20 mouse cellular contexts compared by ENCODE assay signal in genomic region chr13:34673354-34673753, GRCm38 (mm10). TPM values are rescaled to one million over a fixed set of nuclear protein-coding genes. Genes with fewer than 3 reads are reported as not detected.
DNase-seq lines count a peak whose midpoint lies in the region; ATAC-seq lines count a peak whose summit lies in the region.
"Had no signal": no experiment of that assay in that cellular context is flagged by ENCODE, and none has a peak within 500 bp of the region (broad histone marks: within the 10 kb centered on the region; RNA-seq: fewer than 3 reads in every experiment).

No protein-coding gene starts in this region.

- no peak overlapping the region for H3K9ac ChIP-seq in lung, embryonic 16.5 days (ENCODE audit: low read length)
- H3K9ac ChIP-seq: forebrain, embryonic 13.5 days; forebrain, postnatal 0 days; hindbrain, embryonic 13.5 days had no signal

- no peaks in the 10 kb centered on the region for H3K9me3 ChIP-seq in heart, embryonic 10.5 days
- H3K9me3 ChIP-seq in lung, embryonic 16.5 days (ENCODE audit: control insufficient read depth, low read length): no peaks in the 10 kb centered on the region
- H3K9me3 ChIP-seq: forebrain, embryonic 13.5 days; hindbrain, embryonic 13.5 days had no signal

- DNase-seq in heart, adult 11 months: peak; percentile 57
- DNase-seq in heart, embryonic 10.5 days (ENCODE audit: low spot score): no peak
- DNase-seq in lung, postnatal 25 days (ENCODE audit: low spot score): peak; percentile 75
- no peak for DNase-seq in layer of hippocampus, adult 9-10 months (ENCODE audit: low spot score)
- no peak for DNase-seq in frontal cortex, postnatal 36 days (ENCODE audit: low spot score in 2 of 2)
- DNase-seq: adrenal gland, adult 8-10 months; adrenal gland, postnatal 25 days; cerebellum, adult 11-12 months; cerebellum, adult 8-10 months; cerebellum, postnatal 14 days; forebrain, postnatal 0 days; gastrocnemius, postnatal 25 days; heart, adult 2 months had no signal

- ATAC-seq in lung, embryonic 16.5 days (ENCODE audit: low read depth): peak; percentile 83
- ATAC-seq: activated CD4-positive, CD25-positive, alpha-beta regulatory T cell, adult 4 months; forebrain, embryonic 13.5 days; forebrain, postnatal 0 days; hindbrain, embryonic 16.5 days had no signal

- H3K4me3 ChIP-seq in heart, embryonic 10.5 days: no peak overlapping the region
- no peak overlapping the region for H3K4me3 ChIP-seq in lung, embryonic 16.5 days (ENCODE audit: low read length)
- H3K4me3 ChIP-seq: forebrain, embryonic 10.5 days; forebrain, embryonic 13.5 days; heart, adult 2 months; hindbrain, embryonic 13.5 days had no signal

- 85% methylated on average over 5 of the region's 5 CpGs for WGBS in heart, embryonic 10.5 days
- 60% methylated on average over 5 of the region's 5 CpGs for WGBS in lung, embryonic 16.5 days

- no peak overlapping the region for H3K27ac ChIP-seq in heart, embryonic 10.5 days
- H3K27ac ChIP-seq in lung, embryonic 16.5 days (ENCODE audit: low read length): no peak overlapping the region
- H3K27ac ChIP-seq: forebrain, embryonic 10.5 days; forebrain, embryonic 13.5 days; heart, adult 2 months; hindbrain, embryonic 13.5 days had no signal

- H3K4me1 ChIP-seq in heart, embryonic 10.5 days: no peaks in the 10 kb centered on the region
- H3K4me1 ChIP-seq in lung, embryonic 16.5 days (replicated peaks; ENCODE audit: control insufficient read depth, insufficient read depth, low read length): 0 out of 2 replicates have a peak, but pooled peaks cover 2% of the 10 kb centered on the region

- H3K27me3 ChIP-seq in heart, embryonic 10.5 days (ENCODE audit: insufficient read depth, poor library complexity, severe bottlenecking): no peaks in the 10 kb centered on the region
- no peaks in the 10 kb centered on the region for H3K27me3 ChIP-seq in lung, embryonic 16.5 days (ENCODE audit: control insufficient read depth, insufficient read depth, low read depth, low read length)
- H3K27me3 ChIP-seq: hindbrain, embryonic 13.5 days had no signal

- no peaks in the 10 kb centered on the region for H3K36me3 ChIP-seq in heart, embryonic 10.5 days
- H3K36me3 ChIP-seq in lung, embryonic 16.5 days (ENCODE audit: control insufficient read depth, insufficient read depth, low read length): no peaks in the 10 kb centered on the region
- H3K36me3 ChIP-seq: forebrain, embryonic 10.5 days; hindbrain, embryonic 13.5 days had no signal

- no peak overlapping the region for H3K4me2 ChIP-seq in lung, embryonic 16.5 days (ENCODE audit: low read depth, low read length)
- H3K4me2 ChIP-seq: forebrain, embryonic 13.5 days; heart, embryonic 11.5 days; hindbrain, embryonic 13.5 days had no signal

RNA-seq across cellular contexts. Expression of gene Pxdc1, which starts 20.1 kb away (rescaled TPM):
- polyA plus RNA-seq in heart, embryonic 10.5 days (2016; fragmentation: Nextera tagmentation; extraction: Ambion mirVana): 11.2 and 11.7 TPM in 2 replicates
- 6.2 and 9.0 TPM in 2 replicates for polyA plus RNA-seq in lung, embryonic 16.5 days (2015; fragmentation: Nextera tagmentation; extraction: Ambion mirVana)

Comparison
In these comparisons a context has a peak if more than half of its experiments do, and no peak if none do; other contexts are left out.
1. DNase-seq: peak in heart, adult 11 months (single experiment) and lung, postnatal 25 days (single experiment); none in heart, embryonic 10.5 days (single experiment), layer of hippocampus, adult 9-10 months (single experiment) and frontal cortex, postnatal 36 days (0 of 2).